Mouse (Mus musculus) heart, embryonic 12.5 days (tissue): ENCODE measurements around the gene Chd8. TPM values are rescaled to one million over a fixed set of nuclear protein-coding genes. Genes with fewer than 3 reads are reported as not detected.

Experiments used
- ATAC-seq: fragments of 200-750 bp; cut with Nextera tagmentation; 2 replicates; pipeline ENCODE4 v1.8.0; 2017; ENCODE audit warnings: moderate TSS enrichment, moderate library complexity; ENCODE audit not compliant: insufficient number of reproducible peaks, low FRiP score
- H3K27ac ChIP-seq: fragments of 300-500 bp; sonication (generic); 2 replicates; pipeline ENCODE4 v1.5.1; 2016; ENCODE audit warnings: mild to moderate bottlenecking, moderate library complexity; ENCODE audit not compliant: poor library complexity, severe bottlenecking
- H3K27me3 ChIP-seq: fragments of 300-500 bp; sonication (generic); replicated peaks from 2 replicates; pipeline ENCODE4 v1.6.1; 2016; ENCODE audit warnings: mild to moderate bottlenecking, moderate library complexity
- H3K36me3 ChIP-seq: fragments of 300-500 bp; sonication (generic); 2 replicates; pipeline ENCODE4 v1.6.1; 2016; ENCODE audit warnings: mild to moderate bottlenecking, moderate library complexity
- H3K4me1 ChIP-seq: fragments of 300-500 bp; sonication (generic); replicated peaks from 2 replicates; pipeline ENCODE4 v1.6.1; 2016; ENCODE audit warnings: mild to moderate bottlenecking
- H3K4me2 ChIP-seq: fragments of 300-500 bp; sonication (generic); 2 replicates; pipeline ENCODE4 v1.6.1; 2016; ENCODE audit warnings: mild to moderate bottlenecking, moderate library complexity
- H3K4me3 ChIP-seq: fragments of 300-500 bp; sonication (generic); 2 replicates; pipeline ENCODE4 v1.5.1; 2016; ENCODE audit warnings: mild to moderate bottlenecking
- H3K9ac ChIP-seq: fragments of 300-500 bp; sonication (generic); 2 replicates; pipeline ENCODE4 v1.6.1; 2016; ENCODE audit warnings: mild to moderate bottlenecking, moderate library complexity
- H3K9me3 ChIP-seq: fragments of 300-500 bp; sonication (generic); replicated peaks from 2 replicates; pipeline ENCODE4 v1.6.1; 2016; ENCODE audit warnings: mild to moderate bottlenecking, moderate library complexity
- WGBS: fragments of 180-500 bp; shearing (Covaris S2); methylation state at CpG from one replicate; pipeline ENCODE4 v1.1.7; 2016; 5-methylcytosine and 5-hydroxymethylcytosine counted together
- polyA plus RNA-seq: library from polyadenylated mRNA; unstranded; fragments of >200 nt; fragmentation: Nextera tagmentation; extraction: Ambion mirVana; gene quantifications from 2 replicates; pipeline ENCODE4 v1.2.1, GENCODE M21; 2016

Gene Chd8
- polyA plus RNA-seq, 1 experiment from 2014 or later = 36.0 TPM

DNA sequence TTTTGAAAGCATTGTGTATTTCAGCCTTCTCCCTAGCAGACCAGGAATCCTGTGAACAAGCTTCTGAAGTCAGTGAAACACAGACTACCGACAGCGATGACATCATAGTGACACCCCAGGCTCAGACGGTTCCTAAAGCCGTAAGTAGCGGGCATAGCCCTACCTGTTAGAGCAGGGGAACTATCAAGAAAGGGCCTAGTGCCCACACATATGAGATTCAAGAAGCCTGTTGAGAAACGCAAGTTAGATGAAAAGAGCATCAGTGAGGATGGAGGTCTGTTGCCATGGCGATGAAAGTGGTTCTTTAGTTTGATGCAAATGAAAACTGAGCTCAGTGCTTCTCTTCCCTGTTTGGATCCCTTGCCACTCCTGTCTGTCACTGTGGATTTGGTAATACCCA, 105.4 kb downstream of the Chd8 start:
- ATAC-seq = no peak
- H3K4me1 ChIP-seq = no peaks in the 10 kb centered on the region
- H3K27ac ChIP-seq = no peak overlapping the region
- no peak overlapping the region for H3K9ac ChIP-seq
- H3K9me3 ChIP-seq = no peaks in the 10 kb centered on the region
- no peaks in the 10 kb centered on the region for H3K36me3 ChIP-seq
- H3K4me2 ChIP-seq = peak overlapping the region; percentile 42
- no peak overlapping the region for H3K4me3 ChIP-seq
- H3K27me3 ChIP-seq = no peaks in the 10 kb centered on the region
- 34% methylated on average over 7 of the region's 7 CpGs for WGBS

DNA sequence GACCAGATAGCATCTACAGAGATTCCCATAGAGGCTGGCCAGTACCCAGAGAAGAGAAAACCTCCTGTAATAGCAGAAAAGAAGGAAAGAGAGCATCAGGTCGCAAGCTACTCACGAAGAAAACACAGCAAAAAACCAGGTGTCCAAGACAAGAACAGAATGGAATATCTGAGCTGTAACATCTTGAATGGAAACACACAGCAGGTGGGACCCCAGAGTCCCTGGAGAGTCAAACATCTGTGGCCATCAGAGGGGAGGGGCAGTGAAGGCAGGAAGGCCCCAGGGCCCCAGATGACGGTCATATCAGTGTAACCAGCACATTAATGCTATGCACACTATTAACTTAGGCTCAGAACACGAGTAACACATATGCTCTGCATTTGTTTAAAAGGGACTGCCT, 107.7 kb downstream of the Chd8 start:
- WGBS = 67% methylated on average over 4 of the region's 4 CpGs
- no peak for ATAC-seq
- no peaks in the 10 kb centered on the region for H3K36me3 ChIP-seq
- no peaks in the 10 kb centered on the region for H3K4me1 ChIP-seq
- H3K4me2 ChIP-seq = no peak overlapping the region
- H3K4me3 ChIP-seq = no peak overlapping the region
- no peak overlapping the region for H3K9ac ChIP-seq
- no peak overlapping the region for H3K27ac ChIP-seq
- H3K9me3 ChIP-seq = no peaks in the 10 kb centered on the region
- H3K27me3 ChIP-seq = no peaks in the 10 kb centered on the region; the same call in 1 of the 2 replicates

Other genes with a start within 250 kb of the Chd8 start
- 0.50 and 0.80 TPM in 2 replicates for gene Tmem253, start 242.1 kb downstream of the Chd8 start, polyA plus RNA-seq
- gene Zfp219, start 237.0 kb downstream of the Chd8 start, polyA plus RNA-seq = 21.5 and 23.6 TPM in 2 replicates
- gene Olfr221, start 215.3 kb downstream of the Chd8 start, polyA plus RNA-seq = not detected in 2 replicates
- 425 and 438 TPM in 2 replicates for gene Hnrnpc, start 153.8 kb downstream of the Chd8 start, polyA plus RNA-seq
- gene Rpgrip1, start 147.1 kb downstream of the Chd8 start, polyA plus RNA-seq = 31.9 and 32.1 TPM in 2 replicates
- 35.8 and 36.5 TPM in 2 replicates for gene Supt16, start 60.4 kb downstream of the Chd8 start, polyA plus RNA-seq
- gene Tox4, start 21.4 kb upstream of the Chd8 start, polyA plus RNA-seq = 35.8 and 41.5 TPM in 2 replicates
- 15.1 and 16.7 TPM in 2 replicates for gene Rab2b, start 21.8 kb upstream of the Chd8 start, polyA plus RNA-seq
- 29.3 and 30.7 TPM in 2 replicates for gene Mettl3, start 47.3 kb upstream of the Chd8 start, polyA plus RNA-seq
- 11.9 and 12.5 TPM in 2 replicates for gene Sall2, start 71.0 kb upstream of the Chd8 start, polyA plus RNA-seq
- gene Olfr1513, start 98.6 kb upstream of the Chd8 start, polyA plus RNA-seq = not detected in 2 replicates
- not detected in 2 replicates for gene Olfr1512, start 121.4 kb upstream of the Chd8 start, polyA plus RNA-seq
- gene Olfr1511, start 139.6 kb upstream of the Chd8 start, polyA plus RNA-seq = not detected in 2 replicates
- gene Olfr1510, start 156.6 kb upstream of the Chd8 start, polyA plus RNA-seq = not detected in 2 replicates
- gene Olfr1509, start 185.2 kb upstream of the Chd8 start, polyA plus RNA-seq = not detected in 2 replicates
- not detected in 2 replicates for gene Olfr1508, start 209.7 kb upstream of the Chd8 start, polyA plus RNA-seq
- not detected in 2 replicates for gene Olfr1507, start 238.0 kb upstream of the Chd8 start, polyA plus RNA-seq